Mouse (Mus musculus) neural tube, embryonic 14.5 days (tissue): ENCODE measurements around the gene Timeless. TPM values are rescaled to one million over a fixed set of nuclear protein-coding genes. Genes with fewer than 3 reads are reported as not detected.

Experiments used
- ATAC-seq: fragments of 200-750 bp; cut with Nextera tagmentation; 2 replicates; pipeline ENCODE4 v1.8.0; 2017; ENCODE audit warnings: low read depth, mild to moderate bottlenecking, moderate TSS enrichment, moderate library complexity
- H3K27ac ChIP-seq: fragments of 300-500 bp; sonication (generic); 2 replicates; pipeline ENCODE4 v1.5.1; 2014; ENCODE audit warnings: low read depth, mild to moderate bottlenecking, control low read depth, low read length, moderate library complexity, mixed read lengths
- H3K27me3 ChIP-seq: fragments of 300-500 bp; sonication (generic); 2 replicates; pipeline ENCODE4 v1.6.1; 2014; ENCODE audit warnings: low read length; ENCODE audit not compliant: control insufficient read depth, insufficient read depth
- H3K36me3 ChIP-seq: fragments of 300-500 bp; sonication (generic); 2 replicates; pipeline ENCODE4 v1.6.1; 2014; ENCODE audit warnings: low read length, mixed read lengths; ENCODE audit not compliant: control insufficient read depth, insufficient read depth
- H3K4me1 ChIP-seq: fragments of 300-500 bp; sonication (generic); 2 replicates; pipeline ENCODE4 v1.6.1; 2014; ENCODE audit warnings: low read length; ENCODE audit not compliant: control insufficient read depth, insufficient read depth
- H3K4me2 ChIP-seq: fragments of 300-500 bp; sonication (generic); 2 replicates; pipeline ENCODE4 v1.6.1; 2014; ENCODE audit warnings: mild to moderate bottlenecking, low read depth, low read length, control low read depth
- H3K4me3 ChIP-seq: fragments of 300-500 bp; sonication (generic); 2 replicates; pipeline ENCODE4 v1.5.1; 2014; ENCODE audit warnings: low read depth, low read length, control low read depth, mixed read lengths
- H3K9ac ChIP-seq: fragments of 300-500 bp; sonication (generic); replicated peaks from 2 replicates; pipeline ENCODE4 v1.6.1; 2014; ENCODE audit warnings: low read depth, mild to moderate bottlenecking, control low read depth, low read length, mixed read lengths
- H3K9me3 ChIP-seq: fragments of 300-500 bp; sonication (generic); 2 replicates; pipeline ENCODE4 v1.6.1; 2016; ENCODE audit warnings: low read length; ENCODE audit not compliant: control insufficient read depth
- WGBS: fragments of 180-500 bp; shearing (Covaris S2); extraction: QIAGEN DNeasy Blood & Tissue Kit; methylation state at CpG from one replicate; pipeline ENCODE4 v1.1.7; 2014; 5-methylcytosine and 5-hydroxymethylcytosine counted together
- polyA plus RNA-seq: library from polyadenylated mRNA; unstranded; fragments of >200 nt; fragmentation: Nextera tagmentation; extraction: Ambion mirVana; gene quantifications from 2 replicates; pipeline ENCODE4 v1.2.1, GENCODE M21; 2014

Timeless gene
- polyA plus RNA-seq, 1 experiment from 2014 or later: 14.6 TPM

- 0 out of 2 replicates have a peak, but pooled peaks cover 4% of the 10 kb centered on the region for H3K4me1 ChIP-seq
- no peak overlapping the region for H3K4me3 ChIP-seq
- H3K27me3 ChIP-seq: peaks cover 12% of the 10 kb centered on the region
- no peak for ATAC-seq
- H3K4me2 ChIP-seq: no peak overlapping the region
- no peaks in the 10 kb centered on the region for H3K9me3 ChIP-seq
- 95% methylated on average over 6 of the region's 6 CpGs for WGBS
- H3K9ac ChIP-seq: no peak overlapping the region
- no peaks in the 10 kb centered on the region for H3K36me3 ChIP-seq
- H3K27ac ChIP-seq: no peak overlapping the region
Observed at GRCm38 (mm10) chr10:128193113-128193512, 38.8 kb upstream of the Timeless start.

GRCm38 (mm10) chr10:128194024-128194550, 37.8 kb upstream of the Timeless start, which contains the start of gene Gls2:
TSS of gene Gls2 (plus strand) at chr10:128194457.
- Histone ChIP-seq H3K4me3 (peak within 1 kb of the TSS; percentile 67), H3K9me3 (no peaks in the 10 kb centered on the region), H3K4me2 (peak within 1 kb of the TSS; percentile 96), H3K27ac (peak within 1 kb of the TSS; percentile 28; the same call in 1 of the 2 replicates), H3K36me3 (no peaks in the 10 kb centered on the region), H3K27me3 (peaks cover 12% of the 10 kb centered on the region), H3K9ac (peak within 1 kb of the TSS; percentile 76), H3K4me1 (0 out of 2 replicates have a peak, but pooled peaks cover 4% of the 10 kb centered on the region)
- under 1% methylated on average over 42 of the region's 46 CpGs for WGBS
- ATAC-seq: peak; percentile 96

GRCm38 (mm10) chr10:128194551-128195461, 37.1 kb upstream of the Timeless start:
- H3K4me2 ChIP-seq: peak overlapping the region; percentile 96
- H3K4me3 ChIP-seq: peak overlapping the region; percentile 67
- H3K9ac ChIP-seq: peak overlapping the region; percentile 76
- no peaks in the 10 kb centered on the region for H3K36me3 ChIP-seq
- 0 out of 2 replicates have a peak, but pooled peaks cover 4% of the 10 kb centered on the region for H3K4me1 ChIP-seq
- under 1% methylated on average over 71 of the region's 79 CpGs for WGBS
- H3K27me3 ChIP-seq: peaks cover 12% of the 10 kb centered on the region
- peak overlapping the region; percentile 28; the same call in 1 of the 2 replicates for H3K27ac ChIP-seq
- ATAC-seq: peak; percentile 93
- no peaks in the 10 kb centered on the region for H3K9me3 ChIP-seq

- no peak overlapping the region for H3K9ac ChIP-seq
- no peak for ATAC-seq
- no peaks in the 10 kb centered on the region for H3K36me3 ChIP-seq
- 80% methylated on average over 6 of the region's 6 CpGs for WGBS
- H3K4me2 ChIP-seq: no peak overlapping the region
- no peaks in the 10 kb centered on the region for H3K27me3 ChIP-seq
- no peaks in the 10 kb centered on the region for H3K9me3 ChIP-seq
- H3K4me3 ChIP-seq: no peak overlapping the region
- H3K4me1 ChIP-seq: no peaks in the 10 kb centered on the region
- no peak overlapping the region for H3K27ac ChIP-seq
Observed at GRCm38 (mm10) chr10:128201856-128202255, 30.0 kb upstream of the Timeless start.

- Histone ChIP-seq H3K4me2 (no peak overlapping the region), H3K4me1 (no peaks in the 10 kb centered on the region), H3K9me3 (no peaks in the 10 kb centered on the region), H3K27me3 (no peaks in the 10 kb centered on the region), H3K27ac (no peak overlapping the region), H3K4me3 (no peak overlapping the region), H3K9ac (no peak overlapping the region), H3K36me3 (no peaks in the 10 kb centered on the region)
- no peak for ATAC-seq
- whole genome bisulfite sequencing: 92% methylated on average over 15 of the region's 15 CpGs
Observed at GRCm38 (mm10) chr10:128204941-128205340, 26.9 kb upstream of the Timeless start.

- H3K4me3 ChIP-seq: no peak overlapping the region
Observed at GRCm38 (mm10) chr10:128208326-128208725, 23.5 kb upstream of the Timeless start.

GRCm38 (mm10) chr10:128209311-128210009, 22.4 kb upstream of the Timeless start:
- no peaks in the 10 kb centered on the region for H3K27me3 ChIP-seq
- H3K9ac ChIP-seq: no peak overlapping the region
- no peak overlapping the region for H3K4me2 ChIP-seq
- peaks cover 12% of the 10 kb centered on the region; the same call in 1 of the 2 replicates for H3K4me1 ChIP-seq
- no peak for ATAC-seq
- H3K9me3 ChIP-seq: no peaks in the 10 kb centered on the region
- 95% methylated on average over 11 of the region's 11 CpGs for WGBS
- no peaks in the 10 kb centered on the region for H3K36me3 ChIP-seq
- no peak overlapping the region for H3K4me3 ChIP-seq
- no peak overlapping the region for H3K27ac ChIP-seq

More at GRCm38 (mm10) chr10:128208326-128208725, 23.5 kb upstream of the Timeless start:
- peaks cover 12% of the 10 kb centered on the region; the same call in 1 of the 2 replicates for H3K4me1 ChIP-seq
- H3K27ac ChIP-seq: no peak overlapping the region
- no peaks in the 10 kb centered on the region for H3K27me3 ChIP-seq
- 96% methylated on average over 10 of the region's 10 CpGs for WGBS
- no peaks in the 10 kb centered on the region for H3K36me3 ChIP-seq
- no peak overlapping the region for H3K4me2 ChIP-seq
- ATAC-seq: no peak
- no peaks in the 10 kb centered on the region for H3K9me3 ChIP-seq
- no peak overlapping the region for H3K9ac ChIP-seq

GRCm38 (mm10) chr10:128210131-128210530, 21.7 kb upstream of the Timeless start:
- Histone ChIP-seq H3K4me1 (peaks cover 12% of the 10 kb centered on the region; the same call in 1 of the 2 replicates), H3K4me2 (peak overlapping the region; percentile 88; the same call in 1 of the 2 replicates), H3K27ac (no peak overlapping the region), H3K36me3 (no peaks in the 10 kb centered on the region), H3K9me3 (no peaks in the 10 kb centered on the region), H3K9ac (no peak overlapping the region), H3K4me3 (no peak overlapping the region), H3K27me3 (no peaks in the 10 kb centered on the region)
- ATAC-seq: no peak
- 82% methylated on average over 2 of the region's 2 CpGs for WGBS
